Mouse (Mus musculus) macrophage (primary cell): ENCODE results near the gene Erbin. TPM values are rescaled to one million over a fixed set of nuclear protein-coding genes. Genes with fewer than 3 reads are reported as not detected.

Experiments
- H3K27ac ChIP-seq: fragments of 350-480 bp; formaldehyde crosslinking; 2 replicates; pipeline ENCODE4 v1.9.0; 2021
- H3K36me3 ChIP-seq: fragments of 350-480 bp; formaldehyde crosslinking; 2 replicates; pipeline ENCODE4 v1.9.0; 2021; ENCODE audit errors: inconsistent target
- H3K4me3 ChIP-seq: fragments of 350-480 bp; formaldehyde crosslinking; 2 replicates; pipeline ENCODE4 v1.9.0; 2021; ENCODE audit errors: inconsistent target
- H3K79me2 ChIP-seq: fragments of 350-480 bp; formaldehyde crosslinking; 2 replicates; pipeline ENCODE4 v1.9.0; 2021; ENCODE audit errors: inconsistent target
- WGBS: methylation state at CpG from one replicate; pipeline ENCODE4 v1.1.7; 2026; ENCODE audit warnings: inconsistent platforms; ENCODE audit not compliant: missing documents; 5-methylcytosine and 5-hydroxymethylcytosine counted together
- polyA plus RNA-seq: library from polyadenylated mRNA; stranded (reverse); fragments of 250-400 nt; gene quantifications from 3 replicates; pipeline ENCODE4 v1.2.4, GENCODE M21; 2018; ENCODE audit warnings: inconsistent platforms

Gene Erbin
- polyA plus RNA-seq, 1 experiment from 2014 or later = 82.3 TPM

DNA sequence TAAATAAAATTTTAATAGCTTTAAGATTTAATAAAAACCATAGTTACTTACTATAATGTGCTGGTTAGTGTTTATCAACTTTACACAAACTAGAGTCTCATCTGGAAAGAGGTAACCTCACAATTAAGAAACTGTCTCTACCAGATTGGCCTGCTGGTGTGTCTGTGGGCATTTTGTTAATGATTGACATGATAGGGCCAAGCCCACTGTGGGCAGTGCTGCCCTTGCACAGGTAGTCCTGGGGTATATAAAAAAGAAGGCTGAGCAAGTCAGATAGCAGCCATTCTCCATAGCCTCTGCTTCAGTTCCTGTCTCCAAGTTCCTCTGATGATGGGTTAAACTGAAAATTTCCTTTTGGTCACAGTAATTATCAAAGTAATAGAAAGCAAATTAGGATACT, 43.6 kb downstream of the Erbin start:
- Histone ChIP-seq H3K4me3 (no peak overlapping the region), H3K27ac (no peak overlapping the region), H3K79me2 (peaks cover 100% of the 10 kb centered on the region), H3K36me3 (no peaks in the 10 kb centered on the region; the same call in 1 of the 2 replicates)

DNA sequence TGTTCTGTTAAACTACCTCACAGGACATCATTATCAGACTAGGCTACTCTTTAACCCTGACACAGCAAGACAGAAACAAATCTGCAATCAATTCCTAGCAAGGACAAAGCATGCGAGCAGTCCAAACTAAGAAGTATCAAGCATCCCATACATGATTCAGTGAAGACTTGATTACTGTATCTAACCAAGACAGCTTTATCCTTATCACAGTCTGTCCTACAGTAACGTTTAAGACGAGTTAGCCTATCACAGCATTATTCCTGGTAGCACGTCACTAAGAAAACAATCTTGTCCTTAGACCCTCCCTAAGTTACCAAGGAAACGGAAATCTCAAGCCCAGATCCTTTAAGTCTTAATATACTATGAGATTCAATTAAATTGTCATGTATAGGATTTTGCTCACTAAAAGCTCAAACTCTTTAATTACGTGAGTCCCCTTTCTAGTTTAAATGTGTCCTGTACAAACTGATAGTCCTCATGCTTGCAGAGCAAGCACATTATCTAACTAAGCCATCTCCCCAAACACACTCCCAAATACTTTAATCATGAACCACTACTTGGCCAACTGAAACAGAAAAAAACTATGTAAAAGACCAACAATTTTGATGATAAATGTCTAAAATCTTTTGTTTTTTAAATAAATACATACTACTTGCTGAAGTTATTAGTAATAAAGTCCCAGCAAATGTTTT, 44.3 kb downstream of the Erbin start:
- no peak overlapping the region for H3K27ac ChIP-seq
- H3K36me3 ChIP-seq = no peaks in the 10 kb centered on the region
- 95% methylated on average over 6 of the region's 6 CpGs for WGBS

DNA sequence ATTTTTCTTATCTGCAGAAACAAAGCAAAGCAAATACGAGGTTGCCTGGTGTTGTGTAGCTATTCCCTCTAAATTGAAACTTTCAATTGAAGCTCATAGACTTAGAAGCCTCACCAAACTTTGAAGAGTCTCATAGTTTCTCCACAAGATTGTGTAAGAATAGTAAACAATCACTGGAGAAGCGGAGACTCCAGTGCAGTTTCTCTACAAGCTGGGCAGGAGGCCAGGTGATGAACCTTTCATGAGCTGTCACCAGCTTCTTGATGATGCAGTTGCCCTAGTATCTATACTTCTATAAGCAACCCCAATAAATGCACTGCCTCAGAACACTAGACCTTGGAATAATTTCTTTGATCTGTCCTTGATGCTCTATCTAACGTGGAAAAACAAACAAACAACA, 49.5 kb downstream of the Erbin start:
- H3K4me3 ChIP-seq = no peak overlapping the region
- peaks cover 99% of the 10 kb centered on the region for H3K79me2 ChIP-seq
- 83% methylated on average over 2 of the region's 3 CpGs for WGBS
- H3K27ac ChIP-seq = no peak overlapping the region
- peaks cover 24% of the 10 kb centered on the region for H3K36me3 ChIP-seq

More for the DNA sequence above, 44.3 kb downstream of the Erbin start:
- no peak overlapping the region for H3K4me3 ChIP-seq
- H3K79me2 ChIP-seq = peaks cover 100% of the 10 kb centered on the region

DNA sequence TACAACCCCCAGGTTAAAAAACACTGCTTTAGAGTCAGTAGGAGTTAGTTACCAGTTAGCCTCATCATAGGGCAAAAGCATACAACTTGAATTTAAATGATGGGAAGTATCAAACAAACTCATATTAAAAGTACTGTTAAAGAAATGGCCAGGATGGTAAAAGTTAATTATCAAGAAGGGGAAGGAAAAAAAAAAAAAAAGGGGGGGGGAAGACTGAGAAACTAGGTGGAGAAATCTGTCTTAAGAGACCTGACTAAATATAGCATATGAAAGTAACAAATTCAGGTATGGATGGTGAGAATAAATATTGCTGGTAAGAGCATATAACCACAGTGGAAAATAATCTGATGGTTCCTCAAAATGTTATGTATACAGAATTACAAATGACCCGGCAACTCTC, 50.2 kb downstream of the Erbin start:
- Histone ChIP-seq H3K36me3 (peaks cover 25% of the 10 kb centered on the region), H3K4me3 (no peak overlapping the region), H3K79me2 (peaks cover 95% of the 10 kb centered on the region), H3K27ac (no peak overlapping the region)
- 89% methylated on average over 1 of the region's 1 CpGs for WGBS

DNA sequence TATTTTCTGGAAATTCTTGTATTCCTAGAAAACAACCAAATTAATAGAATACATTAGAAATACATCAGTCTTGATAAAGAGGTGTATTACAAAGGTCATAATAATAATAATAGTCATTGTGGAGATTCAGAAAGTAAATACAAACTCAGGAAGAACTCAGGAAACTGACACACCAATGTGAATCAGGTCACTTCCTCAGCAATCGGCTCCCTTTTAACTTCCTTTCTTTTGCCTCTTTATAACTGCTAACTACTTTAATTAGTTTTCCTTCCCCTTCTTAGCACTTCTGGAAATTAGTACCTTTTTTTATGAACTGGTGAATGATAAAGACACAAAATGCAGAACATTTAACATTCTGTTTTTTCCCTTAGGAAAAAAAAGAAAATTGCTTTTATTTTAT, 51.4 kb downstream of the Erbin start:
- 0% methylated on average over 1 of the region's 1 CpGs for WGBS
- Histone ChIP-seq H3K4me3 (no peak overlapping the region), H3K36me3 (peaks cover 29% of the 10 kb centered on the region), H3K79me2 (peaks cover 89% of the 10 kb centered on the region), H3K27ac (no peak overlapping the region)

GRCm38 (mm10) chr13:103862041-103862440, 58.3 kb downstream of the Erbin start:
- Histone ChIP-seq H3K36me3 (peaks cover 71% of the 10 kb centered on the region), H3K27ac (no peak overlapping the region), H3K4me3 (no peak overlapping the region), H3K79me2 (peaks cover 21% of the 10 kb centered on the region; the same call in 1 of the 2 replicates)
- WGBS = 98% methylated on average over 4 of the region's 4 CpGs

DNA sequence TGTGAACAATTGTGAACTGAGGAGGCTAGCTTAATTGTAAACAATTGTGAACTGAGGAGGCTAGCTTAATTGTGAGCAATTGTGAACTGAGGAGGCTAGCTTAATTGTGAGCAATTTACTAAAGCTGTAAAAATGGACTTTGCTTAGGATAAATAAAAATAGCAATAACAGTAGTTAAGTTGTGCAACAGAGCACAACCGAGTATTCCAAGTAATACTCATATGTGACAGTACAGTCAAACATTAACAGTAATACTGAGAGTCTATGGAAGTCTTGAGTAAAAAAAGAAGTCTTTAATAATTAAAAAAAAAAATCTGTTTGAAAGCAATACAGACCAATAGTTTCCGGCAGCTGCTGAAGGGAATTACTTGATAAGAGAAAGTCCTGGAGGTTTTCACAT, 61.3 kb downstream of the Erbin start:
- Histone ChIP-seq H3K79me2 (no peaks in the 10 kb centered on the region), H3K27ac (no peak overlapping the region), H3K4me3 (no peak overlapping the region), H3K36me3 (peaks cover 79% of the 10 kb centered on the region)
- WGBS = 79% methylated on average over 2 of the region's 2 CpGs

DNA sequence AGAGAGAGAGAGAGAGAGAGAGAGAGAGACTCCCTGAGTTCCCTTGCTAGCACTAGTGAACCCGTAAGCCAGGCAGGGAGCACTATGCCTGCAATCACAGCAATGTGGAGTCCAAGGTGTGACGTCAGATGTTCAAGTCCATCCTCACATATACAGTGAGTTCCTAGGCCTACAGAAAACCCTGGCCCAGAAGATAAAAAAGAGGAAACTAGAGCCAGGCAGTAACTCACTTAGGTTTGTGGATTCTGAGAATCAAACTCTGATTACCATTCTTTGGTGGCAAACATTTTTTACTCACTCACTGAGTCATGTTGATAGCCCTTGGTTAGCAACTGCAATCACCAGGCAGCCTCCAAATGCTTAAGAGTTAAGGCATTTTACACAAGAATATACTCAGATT, 72.7 kb downstream of the Erbin start:
- Histone ChIP-seq H3K4me3 (no peak overlapping the region), H3K36me3 (peaks cover 46% of the 10 kb centered on the region), H3K27ac (no peak overlapping the region), H3K79me2 (no peaks in the 10 kb centered on the region; the same call in 1 of the 2 replicates)
- 94% methylated on average over 2 of the region's 2 CpGs for WGBS

DNA sequence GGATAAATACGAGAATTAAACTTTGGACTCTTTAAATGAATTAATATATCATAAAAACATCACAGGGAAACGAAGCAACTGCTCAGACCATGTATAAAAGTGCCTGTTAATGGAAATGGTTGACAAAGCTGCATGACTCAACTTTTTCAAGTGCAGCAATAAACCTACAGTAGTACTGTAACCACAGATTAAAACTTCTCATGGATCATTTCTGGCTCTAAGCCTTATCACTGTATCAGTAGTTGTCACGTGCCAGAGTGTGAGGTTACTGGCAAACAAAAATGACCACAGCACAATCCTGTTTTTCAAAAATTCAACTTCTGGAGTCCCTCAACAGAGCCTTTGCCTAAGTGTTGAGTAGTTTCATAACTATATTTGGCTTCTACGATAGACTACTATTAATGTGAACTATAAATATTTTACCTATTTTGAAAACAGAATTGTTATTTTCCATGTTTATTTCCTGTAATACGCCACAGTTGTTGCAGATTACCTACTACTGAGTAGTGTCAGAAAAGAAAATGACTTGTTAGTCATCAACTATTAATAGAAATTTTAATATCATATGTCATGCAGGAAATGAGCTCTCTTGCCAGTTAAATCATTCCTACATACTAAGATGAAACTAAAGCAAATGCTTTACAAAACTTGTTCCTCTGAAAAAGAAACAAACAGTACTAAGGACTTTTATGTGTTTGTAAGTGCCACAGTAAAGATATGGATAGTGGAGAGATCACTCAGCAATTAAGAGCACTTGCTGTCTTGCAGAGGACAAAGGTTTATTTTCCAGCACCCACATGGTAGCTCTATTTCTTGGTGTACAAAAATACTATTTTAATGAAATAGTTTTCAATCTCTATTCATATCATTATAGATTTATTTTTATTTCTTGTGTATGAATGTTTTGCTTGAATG, 78.8 kb downstream of the Erbin start:
- peak overlapping the region; percentile 55 for H3K27ac ChIP-seq
- no peaks in the 10 kb centered on the region; the same call in 1 of the 2 replicates for H3K79me2 ChIP-seq
- H3K4me3 ChIP-seq = no peak overlapping the region
- H3K36me3 ChIP-seq = peaks cover 62% of the 10 kb centered on the region
- 65% methylated on average over 5 of the region's 5 CpGs for WGBS

- Histone ChIP-seq H3K27ac (no peak overlapping the region), H3K79me2 (peaks cover 4% of the 10 kb centered on the region; the same call in 1 of the 2 replicates), H3K4me3 (no peak overlapping the region), H3K36me3 (peaks cover 72% of the 10 kb centered on the region)
- 95% methylated on average over 2 of the region's 2 CpGs for WGBS
Observed at GRCm38 (mm10) chr13:103838619-103839018, 81.7 kb downstream of the Erbin start.

DNA sequence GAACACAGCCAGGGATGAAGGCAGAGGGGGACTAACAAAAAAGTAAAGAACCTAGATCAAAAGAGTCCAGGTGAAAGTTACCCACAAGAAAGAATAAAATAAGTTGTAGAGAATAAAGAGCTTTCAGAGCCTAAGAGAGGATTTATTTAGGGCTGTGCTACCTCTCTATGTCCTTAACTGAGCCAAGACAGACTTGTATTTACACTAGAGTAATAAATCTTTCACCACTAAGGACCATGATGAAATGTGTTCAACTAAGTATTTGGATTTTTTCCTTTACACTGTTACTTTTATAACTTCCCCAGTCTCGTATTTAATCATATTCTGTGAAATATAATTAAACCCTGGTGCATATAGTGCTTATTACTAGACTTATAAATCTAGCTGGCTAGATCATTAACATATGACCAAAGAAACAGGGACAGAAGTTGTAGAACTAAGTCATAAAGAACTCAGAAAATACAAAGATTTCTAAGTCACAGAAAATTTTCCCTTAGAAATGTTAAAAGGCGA, 90.6 kb downstream of the Erbin start:
- peaks cover 67% of the 10 kb centered on the region for H3K36me3 ChIP-seq
- no peak overlapping the region for H3K27ac ChIP-seq
- peaks cover 36% of the 10 kb centered on the region; the same call in 1 of the 2 replicates for H3K79me2 ChIP-seq
- H3K4me3 ChIP-seq = no peak overlapping the region
- 96% methylated on average over 2 of the region's 2 CpGs for WGBS

DNA sequence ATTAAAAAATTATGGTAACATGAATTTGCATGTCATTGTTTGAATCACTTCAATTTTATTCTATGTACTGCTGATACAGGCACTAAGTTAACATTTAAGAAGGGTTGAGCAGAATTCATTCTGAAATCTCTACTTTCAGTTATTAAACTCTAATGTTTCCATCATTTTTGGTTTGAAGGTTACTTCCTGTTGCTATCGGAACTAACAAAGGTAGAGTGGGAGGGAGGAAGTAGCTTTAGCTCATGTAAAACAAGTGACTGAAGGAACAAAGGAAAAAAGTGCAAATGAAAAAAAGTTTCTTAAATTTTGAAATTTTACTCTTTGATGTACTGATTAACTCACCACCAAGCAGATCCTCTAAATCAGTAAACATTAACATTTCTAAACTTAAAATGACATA, 98.0 kb downstream of the Erbin start:
- Histone ChIP-seq H3K27ac (no peak overlapping the region), H3K4me3 (no peak overlapping the region), H3K79me2 (no peaks in the 10 kb centered on the region), H3K36me3 (peaks cover 82% of the 10 kb centered on the region)
- 100% methylated on average over 1 of the region's 1 CpGs for WGBS

DNA sequence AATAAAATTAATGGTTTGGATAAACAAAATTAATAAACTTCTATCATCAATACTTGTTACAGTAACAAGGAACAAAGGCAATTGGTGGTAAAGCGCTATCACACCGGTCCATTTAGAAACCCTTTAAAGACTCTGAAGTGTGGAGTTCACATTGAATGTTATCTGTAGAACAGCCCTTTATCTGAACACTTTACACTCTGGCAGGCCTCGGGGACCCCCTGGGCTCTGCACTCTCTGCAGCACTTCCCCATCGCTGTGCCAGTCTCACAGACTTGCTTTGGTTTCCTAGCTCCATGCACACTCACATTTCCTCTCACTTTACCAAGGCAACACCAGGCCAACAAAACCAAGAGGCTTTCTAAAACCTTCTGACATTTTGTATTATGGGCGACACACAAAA, 100.9 kb downstream of the Erbin start:
- Histone ChIP-seq H3K27ac (no peak overlapping the region), H3K4me3 (no peak overlapping the region), H3K36me3 (peaks cover 76% of the 10 kb centered on the region), H3K79me2 (no peaks in the 10 kb centered on the region)
- WGBS = 82% methylated on average over 5 of the region's 5 CpGs

DNA sequence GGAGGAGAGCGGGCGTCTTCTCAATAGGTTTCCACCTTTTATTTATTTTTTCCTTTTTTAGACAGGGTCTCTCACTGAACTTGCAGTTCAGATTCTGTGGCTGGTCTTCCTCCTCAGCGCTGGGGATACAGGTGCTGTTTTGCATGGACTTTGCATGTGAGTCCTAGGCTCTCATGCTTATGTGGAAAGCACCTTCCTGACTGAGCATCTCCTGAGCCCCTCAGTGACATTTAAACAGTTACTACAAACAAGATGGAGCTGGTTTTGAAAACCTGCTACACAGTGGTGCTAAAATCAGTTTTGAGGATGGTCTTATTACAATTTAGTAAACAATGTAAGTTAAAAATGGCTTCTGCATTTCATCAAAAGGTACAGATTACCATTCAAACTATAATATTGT, 102.4 kb downstream of the Erbin start:
- H3K27ac ChIP-seq = no peak overlapping the region
- peaks cover 64% of the 10 kb centered on the region for H3K36me3 ChIP-seq
- WGBS = 90% methylated on average over 3 of the region's 3 CpGs
- H3K79me2 ChIP-seq = no peaks in the 10 kb centered on the region
- H3K4me3 ChIP-seq = no peak overlapping the region

- H3K4me3 ChIP-seq = no peak overlapping the region
- H3K27ac ChIP-seq = no peak overlapping the region
- no peaks in the 10 kb centered on the region for H3K79me2 ChIP-seq
- H3K36me3 ChIP-seq = no peaks in the 10 kb centered on the region
- WGBS = 43% methylated on average over 5 of the region's 5 CpGs
Observed at GRCm38 (mm10) chr13:103807464-103807863, 112.8 kb downstream of the Erbin start.
